Mouse (Mus musculus) lung, embryonic 14.5 days (tissue): ENCODE results near the gene Fau. TPM values are rescaled to one million over a fixed set of nuclear protein-coding genes. Genes with fewer than 3 reads are reported as not detected.

Source experiments
- ATAC-seq: fragments of 200-750 bp; cut with Nextera tagmentation; 2 replicates; pipeline ENCODE4 v1.8.0; 2017; ENCODE audit warnings: mild to moderate bottlenecking, moderate TSS enrichment, moderate library complexity; ENCODE audit not compliant: insufficient read depth
- DNase-seq: peaks from one replicate; pipeline ENCODE4 v3.0.0-alpha.2; 2015
- H3K27ac ChIP-seq: fragments of 300-500 bp; sonication (generic); 2 replicates; pipeline ENCODE4 v1.5.1; 2014; ENCODE audit warnings: low read depth, mild to moderate bottlenecking, moderate library complexity
- H3K27me3 ChIP-seq: fragments of 300-500 bp; sonication (generic); 2 replicates; pipeline ENCODE4 v1.6.1; 2014; ENCODE audit warnings: low read length, control low read depth; ENCODE audit not compliant: insufficient read depth
- H3K36me3 ChIP-seq: fragments of 300-500 bp; sonication (generic); 2 replicates; pipeline ENCODE4 v1.6.1; 2014; ENCODE audit warnings: control low read depth; ENCODE audit not compliant: insufficient read depth
- H3K4me1 ChIP-seq: fragments of 300-500 bp; sonication (generic); 2 replicates; pipeline ENCODE4 v1.6.1; 2014; ENCODE audit warnings: antibody characterized with exemption, control low read depth; ENCODE audit not compliant: insufficient read depth
- H3K4me2 ChIP-seq: fragments of 300-500 bp; sonication (generic); 2 replicates; pipeline ENCODE4 v1.6.1; 2014; ENCODE audit warnings: mild to moderate bottlenecking
- H3K4me3 ChIP-seq: fragments of 300-500 bp; sonication (generic); 2 replicates; pipeline ENCODE4 v1.5.1; 2014; ENCODE audit warnings: low read depth, low read length
- H3K9ac ChIP-seq: fragments of 300-500 bp; sonication (generic); 2 replicates; pipeline ENCODE4 v1.6.1; 2014
- H3K9me3 ChIP-seq: fragments of 300-500 bp; sonication (generic); 2 replicates; pipeline ENCODE4 v1.6.1; 2016; ENCODE audit warnings: low read depth, low read length, control low read depth
- CTCF ChIP-seq: IDR thresholded peaks from 2 replicates; pipeline ENCODE4 v1.5.1; 2016; ENCODE audit warnings: antibody characterized with exemption, low read depth
- WGBS: fragments of 180-500 bp; shearing (Covaris S2); extraction: QIAGEN DNeasy Blood & Tissue Kit; methylation state at CpG from one replicate; pipeline ENCODE4 v1.1.7; 2014; 5-methylcytosine and 5-hydroxymethylcytosine counted together
- microRNA-seq: library from miRNA; unstranded; fragments of <30 nt; microRNA quantifications from one replicate; pipeline ENCODE4, GENCODE M21; 2016; ENCODE audit warnings: borderline number of aligned reads
- polyA plus RNA-seq: library from polyadenylated mRNA; unstranded; fragments of >200 nt; fragmentation: Nextera tagmentation; extraction: Ambion mirVana; gene quantifications from 2 replicates; pipeline ENCODE4 v1.2.1, GENCODE M21; 2014

Gene Fau
- polyA plus RNA-seq, 1 experiment from 2014 or later, result 825 TPM

DNA sequence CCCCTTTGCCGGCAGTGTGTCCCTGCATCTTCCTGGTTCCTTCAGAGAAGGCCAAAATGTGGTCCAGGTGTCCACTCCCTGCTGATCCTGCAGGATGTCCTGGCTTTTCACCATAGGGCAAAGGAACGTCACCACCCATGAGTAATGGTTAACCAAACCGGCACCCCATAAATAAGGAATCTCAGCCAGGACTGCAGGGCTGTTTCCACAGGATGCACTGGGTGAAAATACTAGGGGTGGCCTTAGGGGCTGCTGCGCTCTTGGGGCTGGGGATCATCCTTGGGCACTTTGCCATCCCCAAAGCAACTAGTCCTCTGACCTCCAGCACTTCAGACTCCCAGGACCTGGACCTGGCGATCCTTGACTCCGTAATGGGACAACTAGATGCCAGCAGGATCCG, 47.9 kb downstream of the Fau start, which contains the start of gene Naaladl1:
Naaladl1 (plus strand) TSS at position 197 of the 400 bp plus-strand sequence.
- WGBS, result 81% methylated on average over 7 of the region's 7 CpGs
- no peak for DNase-seq
- no peak within 1 kb of the TSS for H3K4me3 ChIP-seq
- H3K4me2 ChIP-seq, result no peak within 1 kb of the TSS
- no peaks in the 10 kb centered on the region for H3K9me3 ChIP-seq
- ATAC-seq, result no peak
- no peaks in the 10 kb centered on the region for H3K27me3 ChIP-seq
- no peaks in the 10 kb centered on the region for H3K4me1 ChIP-seq
- no peaks in the 10 kb centered on the region for H3K36me3 ChIP-seq
- no peak within 1 kb of the TSS for H3K27ac ChIP-seq
- TF ChIP-seq CTCF, result no peak
- no peak within 1 kb of the TSS; the same call in 1 of the 2 replicates for H3K9ac ChIP-seq

Small RNAs within 50 kb of the gene (microRNA-seq; reads per million reads assigned to microRNA genes)
- gene Mir6988, result 1.7 reads per million

Other genes with a start within 250 kb of the Fau start
- 37.9 and 42.2 TPM in 2 replicates for gene Frmd8, start 182.6 kb upstream of the Fau start, polyA plus RNA-seq
- gene Slc25a45, start 180.0 kb upstream of the Fau start, polyA plus RNA-seq, result 2.4 TPM in 2 replicates
- 2.7 and 3.8 TPM in 2 replicates for gene Tigd3, start 163.7 kb upstream of the Fau start, polyA plus RNA-seq
- 147 and 162 TPM in 2 replicates for gene Dpf2, start 144.8 kb upstream of the Fau start, polyA plus RNA-seq
- gene Cdc42ep2, start 133.0 kb upstream of the Fau start, polyA plus RNA-seq, result 9.8 and 9.9 TPM in 2 replicates
- gene Pola2, start 93.6 kb upstream of the Fau start, polyA plus RNA-seq, result 88.7 and 89.3 TPM in 2 replicates
- gene Slc22a20, start 71.7 kb upstream of the Fau start, polyA plus RNA-seq, result not detected in 2 replicates
- gene Capn1, start 41.9 kb upstream of the Fau start, polyA plus RNA-seq, result 9.6 and 11.3 TPM in 2 replicates
- 30.0 and 34.3 TPM in 2 replicates for gene Syvn1, start 11.3 kb upstream of the Fau start, polyA plus RNA-seq
- 78.8 and 80.2 TPM in 2 replicates for gene Mrpl49, start 59 bp upstream of the Fau start, polyA plus RNA-seq
- 33.8 and 34.3 TPM in 2 replicates for gene Znhit2, start 3.3 kb downstream of the Fau start, polyA plus RNA-seq
- 11.3 and 14.9 TPM in 2 replicates for gene Tm7sf2, start 10.5 kb downstream of the Fau start, polyA plus RNA-seq
- 63.2 and 63.5 TPM in 2 replicates for gene Vps51, start 19.4 kb downstream of the Fau start, polyA plus RNA-seq
- gene Tmem262, start 22.2 kb downstream of the Fau start, polyA plus RNA-seq, result not detected in 2 replicates
- gene Gm28374, start 24.4 kb downstream of the Fau start, polyA plus RNA-seq, result 1.0 and 1.6 TPM in 2 replicates
- gene Zfpl1, start 27.1 kb downstream of the Fau start, polyA plus RNA-seq, result 68.8 and 72.3 TPM in 2 replicates
- gene Cdca5, start 27.1 kb downstream of the Fau start, polyA plus RNA-seq, result 49.0 and 52.7 TPM in 2 replicates
- gene AC131692.1, start 36.6 kb downstream of the Fau start, polyA plus RNA-seq, result 0.68 TPM in 1 of 2 replicates, not detected in the other
- 0.51 and 0.57 TPM in 2 replicates for gene Naaladl1, start 47.9 kb downstream of the Fau start, polyA plus RNA-seq
- 55.2 and 56.5 TPM in 2 replicates for gene Sac3d1, start 60.8 kb downstream of the Fau start, polyA plus RNA-seq
- gene Snx15, start 70.5 kb downstream of the Fau start, polyA plus RNA-seq, result 28.6 and 35.3 TPM in 2 replicates
- gene Batf2, start 83.1 kb downstream of the Fau start, polyA plus RNA-seq, result 0.18 and 0.28 TPM in 2 replicates
- 78.8 and 89.2 TPM in 2 replicates for gene Arl2, start 83.7 kb downstream of the Fau start, polyA plus RNA-seq
- not detected in 2 replicates for gene Majin, start 126.5 kb downstream of the Fau start, polyA plus RNA-seq
- 0.54 and 0.78 TPM in 2 replicates for gene Gpha2, start 168.5 kb downstream of the Fau start, polyA plus RNA-seq
- 16.4 and 19.3 TPM in 2 replicates for gene Ppp2r5b, start 178.0 kb downstream of the Fau start, polyA plus RNA-seq
- gene Atg2a, start 183.8 kb downstream of the Fau start, polyA plus RNA-seq, result 11.9 and 13.0 TPM in 2 replicates
- 50.3 and 53.2 TPM in 2 replicates for gene Ehd1, start 218.9 kb downstream of the Fau start, polyA plus RNA-seq
- gene Cdc42bpg, start 248.6 kb downstream of the Fau start, polyA plus RNA-seq, result 0.82 and 1.2 TPM in 2 replicates